Mouse (Mus musculus): ENCODE results near the gene Ctf2.

- TF ChIP-seq CTCF (IDR thresholded peaks at IDR 0.05; ENCODE audit: low read depth, low read length) (no peak), EP300 (IDR thresholded peaks at IDR 0.05; ENCODE audit: insufficient read depth, low read depth, low read length) (no peak), POLR2A (IDR thresholded peaks at IDR 0.05; ENCODE audit: insufficient read depth, low read length) (no peak)
Measured at GRCm38 (mm10) chr7:127700712-127701331, 31.1 kb downstream of the Ctf2 start.

Measured in ES-Bruce4 (cell line).